ENCODE assay signal across 25 mouse cellular contexts in the genomic region with DNA sequence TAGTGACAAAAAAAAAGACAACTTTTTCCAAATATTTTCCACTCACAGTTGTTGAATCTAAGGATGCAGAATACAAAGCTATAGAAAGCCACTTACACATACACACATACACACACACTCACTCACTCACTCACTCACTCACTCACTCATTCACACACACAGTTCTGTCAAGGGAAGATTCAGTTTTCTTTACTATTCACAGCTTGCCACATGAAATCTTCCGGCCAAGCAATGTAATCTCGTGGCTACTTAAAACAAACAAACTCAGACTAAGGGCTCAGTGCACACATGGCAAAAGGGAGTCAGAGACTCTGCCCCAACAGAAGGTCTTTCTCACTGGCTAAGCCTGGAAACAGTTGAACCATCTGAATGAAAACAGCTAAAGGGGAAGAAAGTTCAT. TPM values are rescaled to one million over a fixed set of nuclear protein-coding genes. Genes with fewer than 3 reads are reported as not detected.
DNase-seq lines count a peak whose midpoint lies in the region; ATAC-seq and TF ChIP-seq lines count a peak whose summit lies in the region.
"Had no signal": no experiment of that assay in that cellular context is flagged by ENCODE, and none has a peak within 500 bp of the region (broad histone marks: within the 10 kb centered on the region; RNA-seq: fewer than 3 reads in every experiment).

No protein-coding gene starts in this region.

- no peaks in the 10 kb centered on the region for H3K27me3 ChIP-seq in lung, embryonic 14.5 days (ENCODE audit: insufficient read depth, low read length)
- H3K27me3 ChIP-seq in lung, embryonic 16.5 days (ENCODE audit: control insufficient read depth, insufficient read depth, low read depth, low read length), result no peaks in the 10 kb centered on the region
- no peaks in the 10 kb centered on the region for H3K27me3 ChIP-seq in testis, adult 2 months (ENCODE audit: control insufficient read depth, insufficient read depth, low read length)
- H3K27me3 ChIP-seq: CH12.LX; embryonic facial prominence, embryonic 12.5 days; forebrain, embryonic 13.5 days; forebrain, embryonic 15.5 days had no signal

- no peak for TF ChIP-seq POLR2A in lung, adult 2 months (IDR thresholded peaks at IDR 0.05; ENCODE audit: borderline replicate concordance, extremely low read depth, low read depth, low read length)
- no peak for TF ChIP-seq POLR2A in testis, adult 2 months (IDR thresholded peaks at IDR 0.05; ENCODE audit: control insufficient read depth, low read depth, low read length)

- no peak overlapping the region for H3K9ac ChIP-seq in lung, embryonic 14.5 days
- H3K9ac ChIP-seq in lung, embryonic 16.5 days (ENCODE audit: low read length), result no peak overlapping the region
- H3K9ac ChIP-seq: embryonic facial prominence, embryonic 12.5 days; forebrain, embryonic 13.5 days; forebrain, embryonic 15.5 days had no signal

- peak; percentile 43; the same call in 1 of the 2 replicates for ATAC-seq in lung, embryonic 14.5 days (ENCODE audit: insufficient read depth)
- peak; percentile 55 for ATAC-seq in lung, embryonic 16.5 days (ENCODE audit: low read depth)
- ATAC-seq: CD4-positive, CD25-positive, alpha-beta regulatory T cell, adult 4 months; forebrain, embryonic 13.5 days; forebrain, embryonic 15.5 days had no signal

- DNase-seq in lung, embryonic 14.5 days, result peak; percentile 58
- DNase-seq in lung, adult 2 months, result no peak
- no peak for DNase-seq in lung, postnatal 14 days
- no peak for DNase-seq in testis, postnatal 10 days (ENCODE audit: low spot score)
- no peak for DNase-seq in layer of hippocampus, postnatal 25 days (ENCODE audit: extremely low spot score in 1 of 2, low spot score in 1 of 2)
- DNase-seq: adrenal gland, adult 2 months; adrenal gland, postnatal 10 days; adrenal gland, postnatal 25 days; B cell, adult 2 months; cerebellum, adult 11 months; cerebellum, adult 18-20 months; cerebellum, adult 8-10 months; cerebellum, adult 9-11 months; cerebellum, postnatal 14 days; cerebellum, postnatal 36 days; embryo, embryonic 11 days had no signal

- no peak overlapping the region for H3K4me2 ChIP-seq in lung, embryonic 14.5 days
- no peak overlapping the region for H3K4me2 ChIP-seq in lung, embryonic 16.5 days (ENCODE audit: low read depth, low read length)
- H3K4me2 ChIP-seq: embryonic facial prominence, embryonic 12.5 days; forebrain, embryonic 13.5 days; forebrain, embryonic 15.5 days had no signal

- H3K27ac ChIP-seq in lung, embryonic 14.5 days (ENCODE audit: low read depth), result no peak overlapping the region
- no peak overlapping the region for H3K27ac ChIP-seq in lung, embryonic 16.5 days (ENCODE audit: low read length)
- H3K27ac ChIP-seq in testis, adult 2 months (ENCODE audit: control insufficient read depth, insufficient read depth, low read depth, low read length), result no peak overlapping the region
- H3K27ac ChIP-seq: forebrain, embryonic 13.5 days; forebrain, embryonic 15.5 days had no signal

- TF ChIP-seq CTCF in lung, embryonic 14.5 days (IDR thresholded peaks at IDR 0.05; ENCODE audit: low read depth), result no peak
- TF ChIP-seq CTCF in lung, adult 2 months (IDR thresholded peaks at IDR 0.05; ENCODE audit: insufficient read depth, low read length), result no peak
- TF ChIP-seq CTCF in testis, adult 2 months (IDR thresholded peaks at IDR 0.05; ENCODE audit: control insufficient read depth, insufficient read depth, insufficient replicate concordance, low read depth, low read length), result no peak

- H3K9me3 ChIP-seq in lung, embryonic 14.5 days (ENCODE audit: low read depth, low read length), result no peaks in the 10 kb centered on the region
- no peaks in the 10 kb centered on the region for H3K9me3 ChIP-seq in lung, embryonic 16.5 days (ENCODE audit: control insufficient read depth, low read length)
- H3K9me3 ChIP-seq: embryonic facial prominence, embryonic 12.5 days; forebrain, embryonic 13.5 days; forebrain, embryonic 15.5 days; G1E had no signal

- 26% methylated on average over 2 of the region's 2 CpGs for WGBS in lung, embryonic 14.5 days
- 33% methylated on average over 2 of the region's 2 CpGs for WGBS in lung, adult 2 months
- WGBS in lung, embryonic 16.5 days, result 25% methylated on average over 2 of the region's 2 CpGs

- peaks cover 16% of the 10 kb centered on the region for H3K4me1 ChIP-seq in lung, embryonic 14.5 days (ENCODE audit: insufficient read depth)
- no peaks in the 10 kb centered on the region for H3K4me1 ChIP-seq in lung, adult 2 months (ENCODE audit: control insufficient read depth, insufficient read depth, low read length)
- H3K4me1 ChIP-seq in lung, embryonic 16.5 days (replicated peaks; ENCODE audit: control insufficient read depth, insufficient read depth, low read length), result peaks cover 28% of the 10 kb centered on the region
- no peaks in the 10 kb centered on the region; the same call in 1 of the 2 replicates for H3K4me1 ChIP-seq in testis, adult 2 months (ENCODE audit: control insufficient read depth, insufficient read depth, low read length)
- H3K4me1 ChIP-seq: forebrain, embryonic 13.5 days; forebrain, embryonic 15.5 days had no signal

- no peaks in the 10 kb centered on the region for H3K36me3 ChIP-seq in lung, embryonic 14.5 days (ENCODE audit: insufficient read depth)
- H3K36me3 ChIP-seq in lung, embryonic 16.5 days (ENCODE audit: control insufficient read depth, insufficient read depth, low read length), result no peaks in the 10 kb centered on the region
- no peaks in the 10 kb centered on the region for H3K36me3 ChIP-seq in testis, adult 2 months (ENCODE audit: control insufficient read depth, insufficient read depth, low read length)
- H3K36me3 ChIP-seq: embryonic facial prominence, embryonic 12.5 days; forebrain, embryonic 15.5 days; G1E had no signal

- H3K4me3 ChIP-seq in lung, embryonic 14.5 days (ENCODE audit: low read depth, low read length), result no peak overlapping the region
- H3K4me3 ChIP-seq in lung, adult 2 months (replicated peaks; ENCODE audit: extremely low read depth, low read depth, low read length), result no peak overlapping the region
- no peak overlapping the region for H3K4me3 ChIP-seq in lung, embryonic 16.5 days (ENCODE audit: low read length)
- H3K4me3 ChIP-seq in testis, adult 2 months (ENCODE audit: control insufficient read depth, low read depth, low read length), result peak overlapping the region; percentile 60; the same call in 1 of the 2 replicates
- H3K4me3 ChIP-seq: embryonic facial prominence, embryonic 12.5 days; forebrain, embryonic 13.5 days; forebrain, embryonic 15.5 days had no signal

RNA-seq across cellular contexts. Expression of a gene that starts 53.8 kb away (rescaled TPM):
- polyA plus RNA-seq in lung, embryonic 14.5 days (2014; fragmentation: Nextera tagmentation; extraction: Ambion mirVana), result 87.3 and 92.3 TPM in 2 replicates
- 33.1 and 48.9 TPM in 2 replicates for polyA plus RNA-seq in lung, adult 2 months (2012; rRNA removed)
- 76.7 and 83.2 TPM in 2 replicates for polyA plus RNA-seq in lung, embryonic 16.5 days (2015; fragmentation: Nextera tagmentation; extraction: Ambion mirVana)
- polyA plus RNA-seq in testis, adult 2 months (2012; rRNA removed), result 0.67 and 4.2 TPM in 2 replicates
- 1 to 10 TPM; 1.8 to 2.3 TPM for total RNA-seq in layer of hippocampus, postnatal 25 days (2021)
- total RNA-seq: common myeloid progenitor, adult 5-6 weeks had no signal
- polyA plus RNA-seq: G1E had no signal
